Mouse (Mus musculus) right cerebral cortex, postnatal 14 days (tissue): ENCODE data around the gene Kcns1.

Source experiments
- DNase-seq: peaks from one replicate; pipeline ENCODE4 v3.0.0; 2022

The Kcns1 gene

GRCm38 (mm10) chr2:164170326-164170725 is 587 bp downstream of the Kcns1 start:
- no peak for DNase-seq

GRCm38 (mm10) chr2:164168571-164168946 is 2.4 kb downstream of the Kcns1 start:
- peak; percentile 61 for DNase-seq

GRCm38 (mm10) chr2:164167752-164168570 is 3.0 kb downstream of the Kcns1 start:
- DNase-seq: peak; percentile 28

- DNase-seq: no peak
These were observed 6.0 kb downstream of the Kcns1 start for GRCm38 (mm10) chr2:164164941-164165340.

- no peak for DNase-seq
These were observed 9.3 kb downstream of the Kcns1 start for GRCm38 (mm10) chr2:164161515-164162055.

GRCm38 (mm10) chr2:164158838-164159237 is 12.1 kb downstream of the Kcns1 start:
- DNase-seq: no peak

GRCm38 (mm10) chr2:164156158-164156557 is 14.8 kb downstream of the Kcns1 start:
- no peak for DNase-seq

GRCm38 (mm10) chr2:164154007-164154406 is 16.9 kb downstream of the Kcns1 start:
- no peak for DNase-seq

- DNase-seq: no peak
These were observed 18.6 kb downstream of the Kcns1 start for GRCm38 (mm10) chr2:164152341-164152740.

- DNase-seq: no peak
These were observed 20.7 kb downstream of the Kcns1 start for GRCm38 (mm10) chr2:164150086-164150760.

- no peak for DNase-seq
These were observed 24.4 kb downstream of the Kcns1 start for GRCm38 (mm10) chr2:164146556-164146955.

GRCm38 (mm10) chr2:164144541-164144940 is 26.4 kb downstream of the Kcns1 start:
- no peak for DNase-seq

- no peak for DNase-seq
These were observed 26.9 kb downstream of the Kcns1 start for GRCm38 (mm10) chr2:164144025-164144424.

- peak; percentile 42 for DNase-seq
These were observed 28.9 kb downstream of the Kcns1 start for GRCm38 (mm10) chr2:164142021-164142420.

- DNase-seq: no peak
These were observed 33.2 kb downstream of the Kcns1 start for GRCm38 (mm10) chr2:164137754-164138153.

GRCm38 (mm10) chr2:164136393-164136792 is 34.5 kb downstream of the Kcns1 start:
- no peak for DNase-seq

- DNase-seq: no peak
These were observed 35.5 kb downstream of the Kcns1 start for GRCm38 (mm10) chr2:164135367-164135766.

- peak; percentile 54 for DNase-seq
These were observed 36.4 kb downstream of the Kcns1 start for GRCm38 (mm10) chr2:164134563-164134962.

- DNase-seq: no peak
These were observed 39.3 kb downstream of the Kcns1 start for GRCm38 (mm10) chr2:164131586-164131985.

- DNase-seq: no peak
These were observed 42.1 kb downstream of the Kcns1 start for GRCm38 (mm10) chr2:164128576-164129411.

GRCm38 (mm10) chr2:164127297-164127696 is 43.6 kb downstream of the Kcns1 start:
- DNase-seq: no peak

GRCm38 (mm10) chr2:164126533-164126955 is 44.4 kb downstream of the Kcns1 start:
- DNase-seq: peak; percentile 69

- DNase-seq: no peak
These were observed 47.6 kb downstream of the Kcns1 start for GRCm38 (mm10) chr2:164123169-164123766.
